Mouse (Mus musculus) heart, postnatal 25 days (tissue): ENCODE data around the gene Ccdc130. TPM values are rescaled to one million over a fixed set of nuclear protein-coding genes. Genes with fewer than 3 reads are reported as not detected.
A peak's percentile ranks its signal among the peaks of the same experiment; 100 is the strongest.
"Not testable (repeated sequence)": the region's sequence is repeated elsewhere in the genome, so short reads cannot be mapped to it uniquely, and the experiment has no call there.

Experiments used
- DNase-seq: peaks from one replicate; pipeline ENCODE4 v3.0.0; 2022; ENCODE audit warnings: low spot score
- intact Hi-C: fragments of 180-260 bp; cut with DNase I; formaldehyde crosslinking; loops from one replicate; pipeline ENCODE4 v1.15.1; 2025
- total RNA-seq, 2 experiments: library from RNA; stranded (reverse); gene quantifications; 2 replicates each; pipeline ENCODE4 v1.2.3; 2021

The Ccdc130 gene
- total RNA-seq = 10 to 100 TPM in 1 of 2 experiments, 1 to 10 TPM in 1; 9.2 to 10.3 TPM

- intact Hi-C loops = loop anchor here (2.0 to 5.0 kb wide), 2 partner anchors 17 to 263 kb away; no protein-coding TSS in a partner anchor
These were observed at the start of gene Ccdc130 for GRCm38 (mm10) chr8:84269950-84270773. Ccdc130 (minus strand) TSS chr8:84270380.

GRCm38 (mm10) chr8:84308376-84308775, 38.2 kb upstream of the Ccdc130 start:
- no peak for DNase-seq
- intact Hi-C loops = no loop called here

More at GRCm38 (mm10) chr8:84269950-84270773, at the start of gene Ccdc130:
- peak; percentile 99 for DNase-seq

- no peak for DNase-seq
- intact Hi-C loops = no loop called here
These were observed 33.8 kb upstream of the Ccdc130 start for GRCm38 (mm10) chr8:84303951-84304350.

- intact Hi-C loops = loop anchor here (10.0 kb wide), 1 partner anchor 258 kb away; no protein-coding TSS in a partner anchor
These were observed 27.0 kb upstream of the Ccdc130 start for GRCm38 (mm10) chr8:84297029-84297785.

GRCm38 (mm10) chr8:84291688-84292087, 21.5 kb upstream of the Ccdc130 start:
- intact Hi-C loops = loop anchor here (1.0 to 10.0 kb wide), 3 partner anchors 66 to 263 kb away; no protein-coding TSS in a partner anchor
- DNase-seq = no peak

More at GRCm38 (mm10) chr8:84297029-84297785, 27.0 kb upstream of the Ccdc130 start:
- DNase-seq = no peak

- intact Hi-C loops = loop anchor here (1.0 to 10.0 kb wide), 3 partner anchors 66 to 264 kb away; no protein-coding TSS in a partner anchor
- no peak for DNase-seq
These were observed 20.9 kb upstream of the Ccdc130 start for GRCm38 (mm10) chr8:84291086-84291485.

- DNase-seq = no peak
- intact Hi-C loops = loop anchor here (10.0 kb wide), 1 partner anchor 54 kb away; the partner anchor contains the start of gene Zswim4
These were observed 18.7 kb upstream of the Ccdc130 start for GRCm38 (mm10) chr8:84288892-84289291.

- DNase-seq = not testable (repeated sequence)
- intact Hi-C loops = loop anchor here (2.0 to 10.0 kb wide), 2 partner anchors 51 to 99 kb away; partner anchors contain the start of gene Zswim4
These were observed 15.5 kb upstream of the Ccdc130 start for GRCm38 (mm10) chr8:84285665-84286064.

GRCm38 (mm10) chr8:84284608-84285063, 14.5 kb upstream of the Ccdc130 start:
- intact Hi-C loops = loop anchor here (2.0 to 10.0 kb wide), 2 partner anchors 50 to 98 kb away; partner anchors contain the start of gene Zswim4
- DNase-seq = peak; percentile 16

- intact Hi-C loops = loop anchor here (10.0 kb wide), 1 partner anchor 46 kb away; the partner anchor contains the start of gene Zswim4
- DNase-seq = no peak
These were observed 10.6 kb upstream of the Ccdc130 start for GRCm38 (mm10) chr8:84280777-84281176.

- intact Hi-C loops = no loop called here
- DNase-seq = no peak
These were observed 6.3 kb upstream of the Ccdc130 start for GRCm38 (mm10) chr8:84276447-84276846.

- no peak for DNase-seq
- intact Hi-C loops = loop anchor here (5.0 kb wide), 1 partner anchor 267 kb away; no protein-coding TSS in a partner anchor
These were observed 3.8 kb upstream of the Ccdc130 start for GRCm38 (mm10) chr8:84273968-84274367.

GRCm38 (mm10) chr8:84272302-84272701, 2.1 kb upstream of the Ccdc130 start:
- intact Hi-C loops = loop anchor here (5.0 kb wide), 1 partner anchor 265 kb away; no protein-coding TSS in a partner anchor
- DNase-seq = no peak

GRCm38 (mm10) chr8:84261098-84261497, 9.1 kb downstream of the Ccdc130 start:
- DNase-seq = no peak
- intact Hi-C loops = no loop called here

- intact Hi-C loops = loop anchor here (2.0 kb wide), 1 partner anchor 70 kb away; no protein-coding TSS in a partner anchor
These were observed 13.2 kb downstream of the Ccdc130 start, which contains the start of gene Mri1 for GRCm38 (mm10) chr8:84256822-84257610. Mri1 (minus strand) TSS chr8:84257326.

GRCm38 (mm10) chr8:84256458-84256821, 13.7 kb downstream of the Ccdc130 start:
- no peak for DNase-seq
- intact Hi-C loops = loop anchor here (2.0 kb wide), 1 partner anchor 70 kb away; no protein-coding TSS in a partner anchor

More at GRCm38 (mm10) chr8:84256822-84257610, 13.2 kb downstream of the Ccdc130 start, which contains the start of gene Mri1:
- DNase-seq = peak; percentile 68

- intact Hi-C loops = loop anchor here (2.0 kb wide), 1 partner anchor 69 kb away; no protein-coding TSS in a partner anchor
- no peak for DNase-seq
These were observed 14.3 kb downstream of the Ccdc130 start for GRCm38 (mm10) chr8:84255858-84256257.
